8 mouse cellular contexts compared by ENCODE assay signal in genomic region chr15:77151178-77151577, GRCm38 (mm10).
A peak's percentile ranks its signal among the peaks of the same experiment; 100 is the strongest.
DNase-seq lines count a peak whose midpoint lies in the region; ATAC-seq and TF ChIP-seq lines count a peak whose summit lies in the region.
"Had no signal": no experiment of that assay in that cellular context is flagged by ENCODE, and none has a peak within 500 bp of the region (broad histone marks: within the 10 kb centered on the region; RNA-seq: fewer than 3 reads in every experiment).

No protein-coding gene starts in this region.

- DNase-seq in layer of hippocampus, adult 2 months (ENCODE audit: low spot score in 2 of 2) = no peak
- DNase-seq in layer of hippocampus, postnatal 14 days (ENCODE audit: low spot score in 2 of 2) = no peak
- no peak for DNase-seq in cerebellum, postnatal 36 days
- DNase-seq in gastrocnemius, postnatal 36 days = no peak

- no peaks in the 10 kb centered on the region for H3K9me3 ChIP-seq in embryonic facial prominence, embryonic 15.5 days (replicated peaks)
- no peaks in the 10 kb centered on the region for H3K9me3 ChIP-seq in intestine, postnatal 0 days (ENCODE audit: control insufficient read depth)
- no peaks in the 10 kb centered on the region for H3K9me3 ChIP-seq in neural tube, embryonic 15.5 days (replicated peaks)

- intact Hi-C loops in gastrocnemius, postnatal 36 days (cut with DNase I) = no loop called here

- peaks cover 52% of the 10 kb centered on the region for H3K4me1 ChIP-seq in embryonic facial prominence, embryonic 15.5 days
- H3K4me1 ChIP-seq in intestine, postnatal 0 days (replicated peaks; ENCODE audit: control insufficient read depth, insufficient read depth, low read length) = 0 out of 2 replicates have a peak, but pooled peaks cover 5% of the 10 kb centered on the region
- peaks cover 56% of the 10 kb centered on the region for H3K4me1 ChIP-seq in neural tube, embryonic 15.5 days

- TF ChIP-seq CTCF in layer of hippocampus, adult 2 months (conservative IDR thresholded peaks at IDR 0.05) = no peak
- TF ChIP-seq CTCF in intestine, postnatal 0 days (IDR thresholded peaks at IDR 0.05; ENCODE audit: low read depth) = no peak

- ATAC-seq in embryonic facial prominence, embryonic 15.5 days (ENCODE audit: insufficient number of reproducible peaks, low FRiP score, low TSS enrichment, low read depth) = no peak
- no peak for ATAC-seq in intestine, postnatal 0 days
- no peak for ATAC-seq in neural tube, embryonic 15.5 days (ENCODE audit: low FRiP score)
- ATAC-seq: inflammation-experienced regulatory T-cells, adult 6 months had no signal

- peak overlapping the region; percentile 60 for H3K4me2 ChIP-seq in embryonic facial prominence, embryonic 15.5 days (replicated peaks)
- peak overlapping the region; percentile 71 for H3K4me2 ChIP-seq in intestine, postnatal 0 days (replicated peaks; ENCODE audit: low read depth)
- peak overlapping the region; percentile 84 for H3K4me2 ChIP-seq in neural tube, embryonic 15.5 days

- peak overlapping the region; percentile 61 for H3K4me3 ChIP-seq in layer of hippocampus, adult 2 months
- H3K4me3 ChIP-seq in embryonic facial prominence, embryonic 15.5 days (replicated peaks) = peak overlapping the region; percentile 53
- H3K4me3 ChIP-seq in intestine, postnatal 0 days (ENCODE audit: low read depth, low read length) = no peak overlapping the region
- peak overlapping the region; percentile 67 for H3K4me3 ChIP-seq in neural tube, embryonic 15.5 days (replicated peaks)

- no peaks in the 10 kb centered on the region for H3K36me3 ChIP-seq in embryonic facial prominence, embryonic 15.5 days
- peaks cover 5% of the 10 kb centered on the region; the same call in 1 of the 2 replicates for H3K36me3 ChIP-seq in intestine, postnatal 0 days (ENCODE audit: control insufficient read depth, insufficient read depth)
- no peaks in the 10 kb centered on the region; the same call in 1 of the 2 replicates for H3K36me3 ChIP-seq in neural tube, embryonic 15.5 days

- WGBS in embryonic facial prominence, embryonic 15.5 days = 41% methylated on average over 8 of the region's 8 CpGs
- 44% methylated on average over 8 of the region's 8 CpGs for WGBS in intestine, postnatal 0 days
- WGBS in neural tube, embryonic 15.5 days = 20% methylated on average over 8 of the region's 8 CpGs

- H3K27me3 ChIP-seq in embryonic facial prominence, embryonic 15.5 days = no peaks in the 10 kb centered on the region
- no peaks in the 10 kb centered on the region for H3K27me3 ChIP-seq in intestine, postnatal 0 days (replicated peaks; ENCODE audit: control insufficient read depth, insufficient read depth, low read length)
- H3K27me3 ChIP-seq in neural tube, embryonic 15.5 days (replicated peaks) = no peaks in the 10 kb centered on the region

- no peak overlapping the region for H3K9ac ChIP-seq in embryonic facial prominence, embryonic 15.5 days
- H3K9ac ChIP-seq in intestine, postnatal 0 days (ENCODE audit: low read depth, low read length) = no peak overlapping the region
- peak overlapping the region; percentile 86 for H3K9ac ChIP-seq in neural tube, embryonic 15.5 days (replicated peaks)

- peak overlapping the region; percentile 91 for H3K27ac ChIP-seq in layer of hippocampus, adult 2 months
- peak overlapping the region; percentile 58 for H3K27ac ChIP-seq in embryonic facial prominence, embryonic 15.5 days (replicated peaks)
- no peak overlapping the region for H3K27ac ChIP-seq in intestine, postnatal 0 days (ENCODE audit: low read depth, low read length)
- H3K27ac ChIP-seq in neural tube, embryonic 15.5 days (replicated peaks) = peak overlapping the region; percentile 97
